Mouse (Mus musculus) spleen, postnatal 14 days (tissue): Measurements from ENCODE around the gene Foxp4.

Source experiments
- DNase-seq, 2 experiments: peaks; one replicate each; pipeline ENCODE4 v3.0.0; 2021 to 2022; ENCODE audit warnings: low spot score in 2 of 2

Foxp4 gene

DNA sequence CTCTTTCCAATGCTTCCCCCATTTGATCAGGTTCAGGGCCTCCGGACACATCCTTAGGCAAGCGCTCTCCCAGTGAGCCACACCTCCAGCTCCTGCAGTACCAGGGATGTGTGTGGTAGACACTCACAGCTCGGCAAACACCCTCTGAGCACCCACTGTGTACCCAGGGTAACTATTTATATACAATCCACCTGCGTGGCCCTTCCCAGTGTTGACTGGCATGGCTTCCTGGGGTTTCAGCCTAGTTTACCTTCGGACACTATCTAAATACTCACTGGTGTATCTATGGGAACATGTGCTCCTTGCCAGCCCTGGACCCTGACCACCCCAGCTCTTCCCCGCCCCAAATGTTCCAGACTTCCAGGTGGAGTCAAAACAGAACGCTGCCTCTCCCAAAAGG lies 34.7 kb downstream of the Foxp4 start:
- no peak for DNase-seq

DNA sequence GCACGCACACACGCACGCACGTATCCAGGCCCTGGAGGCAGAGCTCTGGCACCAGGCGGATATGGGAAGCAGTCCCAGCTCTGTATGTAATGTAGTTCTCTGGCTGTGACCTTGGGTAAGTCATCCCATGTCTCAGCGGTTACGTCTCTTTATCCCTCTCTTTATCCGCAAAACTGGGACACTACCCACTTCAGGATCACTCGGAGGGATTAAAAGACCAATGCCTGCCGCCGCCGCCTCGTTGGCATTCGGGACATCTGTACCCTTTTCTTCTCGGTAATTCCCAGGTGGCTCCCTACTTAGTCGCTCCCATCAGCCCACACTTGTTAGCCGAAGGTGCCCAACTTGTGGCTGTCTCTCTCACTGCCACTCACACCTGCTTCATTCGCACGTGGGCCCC lies 35.2 kb downstream of the Foxp4 start:
- DNase-seq: no peak

DNA sequence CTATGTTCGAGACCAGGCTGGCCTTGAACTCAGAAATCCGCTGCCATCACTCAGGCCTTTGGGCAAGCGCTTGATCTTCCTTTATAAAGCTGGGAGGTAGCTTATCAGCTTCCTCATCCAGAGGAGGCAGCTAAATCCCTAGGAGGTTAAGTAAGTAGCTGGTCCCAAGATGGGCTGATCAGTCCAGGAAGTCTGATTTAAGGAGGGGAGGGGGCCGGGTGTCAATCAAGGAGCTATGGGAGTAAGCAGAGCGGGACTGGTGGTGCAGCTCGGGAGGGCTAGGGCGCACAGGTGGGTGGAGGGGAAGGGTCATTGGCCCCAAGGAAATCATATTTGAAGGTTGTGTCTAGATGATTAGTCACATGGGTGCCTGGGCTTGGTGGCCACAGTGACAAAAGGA lies 35.8 kb downstream of the Foxp4 start:
- no peak for DNase-seq

DNA sequence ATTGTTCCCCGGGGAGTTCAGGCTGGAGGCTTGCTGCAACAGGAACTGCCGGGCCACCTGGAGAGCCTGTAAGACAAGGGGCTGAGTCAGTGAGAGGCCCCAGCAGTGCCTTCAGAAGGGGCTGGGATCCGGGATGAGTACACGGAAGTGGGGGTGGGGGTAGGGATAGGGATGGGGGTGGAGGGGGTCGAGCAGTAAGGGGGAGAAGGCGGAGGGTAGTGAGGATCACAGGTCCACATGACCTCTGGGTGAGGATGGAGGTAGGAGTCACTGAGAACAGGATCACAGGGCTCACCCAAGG lies 36.3 kb downstream of the Foxp4 start:
- DNase-seq: peak in 1 of 2 experiments; percentile 22

DNA sequence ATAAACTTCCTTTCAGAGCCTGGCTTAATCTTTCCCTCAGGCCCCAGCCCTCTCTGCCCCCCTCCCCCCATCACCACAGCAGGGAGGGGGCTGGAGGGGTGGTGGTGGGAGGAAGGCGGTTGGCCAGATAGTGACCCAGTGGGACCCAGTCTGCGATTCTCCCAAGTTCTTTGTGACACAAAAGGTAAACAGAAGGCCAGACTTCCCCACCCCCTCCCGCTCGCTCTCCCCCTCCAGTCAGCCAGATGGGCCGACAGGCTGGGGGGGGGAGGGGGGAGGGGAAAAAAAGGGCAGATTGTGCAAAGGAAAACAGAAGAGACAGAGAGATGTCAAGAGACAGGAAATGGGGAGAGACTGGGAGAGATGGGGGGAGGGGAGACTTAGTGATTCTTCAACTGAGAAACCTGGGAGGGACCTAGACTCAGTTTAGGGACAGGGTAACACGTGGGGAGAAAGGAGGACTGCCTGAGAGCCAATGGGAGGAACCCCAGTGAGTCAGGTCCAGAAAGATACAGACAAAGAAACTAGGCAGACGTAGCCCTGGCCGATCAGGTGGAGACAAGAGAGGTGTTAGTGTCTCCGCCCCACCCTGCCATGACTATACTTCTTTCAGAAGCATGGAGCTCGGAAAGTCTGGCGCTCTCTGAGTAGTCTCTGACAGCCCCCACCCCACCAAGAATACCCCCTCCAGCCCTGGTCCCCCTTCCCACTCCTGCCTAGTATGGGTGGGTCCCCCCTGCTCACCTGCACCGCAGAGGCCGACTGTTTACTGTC lies 36.9 kb downstream of the Foxp4 start:
- DNase-seq: no peak

DNA sequence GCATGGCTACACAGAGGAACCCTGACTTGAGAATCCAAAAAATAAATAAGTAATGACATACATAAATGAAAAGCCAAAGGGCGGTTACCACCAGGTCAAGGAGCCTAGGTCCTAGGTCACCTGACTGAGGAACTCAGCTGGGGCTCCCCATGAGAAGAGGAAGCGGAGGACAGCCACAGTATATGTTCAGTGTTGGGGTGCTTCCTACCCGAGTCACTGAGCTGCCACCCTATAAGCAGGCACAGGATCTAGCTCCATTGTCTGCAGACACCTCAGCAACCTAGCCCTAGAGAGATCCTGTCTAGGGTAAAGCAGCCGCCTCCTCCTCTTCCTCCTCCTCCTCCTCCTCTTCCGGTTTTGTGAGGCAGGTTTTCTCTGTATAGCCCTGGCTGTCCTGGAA lies 41.3 kb downstream of the Foxp4 start:
- no peak for DNase-seq

DNA sequence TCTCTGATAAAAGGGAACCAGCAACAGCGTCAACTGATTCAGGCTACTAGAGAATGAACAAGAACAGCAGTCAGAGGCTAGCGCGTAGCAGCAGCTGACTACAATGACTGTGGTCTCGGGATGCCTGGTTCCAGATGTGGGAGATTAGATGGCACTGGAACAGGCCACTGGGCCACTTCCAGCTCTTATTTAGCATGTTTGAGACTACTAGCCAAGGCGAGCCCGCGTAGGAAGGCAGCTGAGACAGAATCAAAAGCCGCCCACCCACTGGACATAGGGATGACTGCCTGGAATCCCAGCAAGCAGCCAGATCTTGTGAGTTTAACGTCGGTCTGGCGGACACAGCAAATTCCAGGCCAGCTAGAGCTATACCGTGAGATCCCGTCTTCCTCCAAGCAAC lies 43.1 kb downstream of the Foxp4 start:
- DNase-seq: no peak

DNA sequence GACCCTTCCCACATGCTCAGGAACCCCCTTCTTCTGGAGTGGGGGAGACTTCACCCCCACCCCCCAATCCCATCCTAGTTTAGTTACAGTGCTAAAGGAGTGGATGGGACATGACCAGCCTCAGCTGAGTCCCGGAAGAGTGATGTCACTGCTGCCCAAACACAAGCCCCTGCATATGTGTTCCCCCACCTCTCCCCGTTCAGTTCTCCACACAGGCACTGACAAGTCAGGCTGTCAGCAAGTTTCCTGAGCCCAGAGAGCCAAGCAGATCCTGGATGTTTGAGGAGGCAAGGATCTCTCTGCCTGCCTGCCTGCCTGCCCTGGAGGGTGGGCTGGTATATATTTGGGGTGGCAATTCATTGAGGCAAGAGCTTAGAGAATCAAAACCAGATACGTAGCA lies 45.2 kb downstream of the Foxp4 start:
- DNase-seq: no peak

DNA sequence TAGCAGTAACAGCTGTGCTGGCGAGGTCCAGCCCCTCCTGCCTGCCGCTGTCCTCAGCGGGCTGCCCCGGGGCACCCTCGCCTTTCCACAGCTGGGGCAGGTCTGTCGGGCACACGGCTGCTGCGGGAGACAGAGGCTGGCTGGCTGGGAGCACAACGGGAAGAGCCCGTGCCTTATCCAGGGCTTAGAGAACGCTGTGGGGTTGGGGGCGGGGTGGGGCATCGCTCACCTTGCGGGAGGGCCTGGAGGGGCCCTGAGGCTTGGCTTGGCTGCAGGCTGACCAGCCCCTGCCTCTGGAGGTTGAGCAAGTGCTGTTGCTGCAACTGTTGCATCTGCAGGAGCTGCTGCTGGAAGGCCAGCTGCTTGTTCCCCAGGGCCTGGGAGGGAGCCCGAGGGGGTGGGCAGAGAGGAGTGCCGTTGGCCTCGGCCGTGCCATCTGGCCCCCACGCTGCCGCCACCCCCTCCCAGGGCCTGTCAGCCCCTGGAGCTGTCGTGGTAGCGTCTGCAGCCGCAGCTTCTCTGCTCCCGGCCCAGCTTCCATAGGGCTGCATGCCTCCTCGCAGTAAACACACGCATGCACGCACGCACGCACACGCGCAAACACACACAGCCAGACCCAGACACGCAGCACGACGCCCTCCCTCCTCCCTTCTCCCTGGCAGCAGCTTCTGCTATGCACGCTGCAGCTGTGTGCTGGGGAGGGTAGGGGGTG lies 45.9 kb downstream of the Foxp4 start:
- DNase-seq: no peak

DNA sequence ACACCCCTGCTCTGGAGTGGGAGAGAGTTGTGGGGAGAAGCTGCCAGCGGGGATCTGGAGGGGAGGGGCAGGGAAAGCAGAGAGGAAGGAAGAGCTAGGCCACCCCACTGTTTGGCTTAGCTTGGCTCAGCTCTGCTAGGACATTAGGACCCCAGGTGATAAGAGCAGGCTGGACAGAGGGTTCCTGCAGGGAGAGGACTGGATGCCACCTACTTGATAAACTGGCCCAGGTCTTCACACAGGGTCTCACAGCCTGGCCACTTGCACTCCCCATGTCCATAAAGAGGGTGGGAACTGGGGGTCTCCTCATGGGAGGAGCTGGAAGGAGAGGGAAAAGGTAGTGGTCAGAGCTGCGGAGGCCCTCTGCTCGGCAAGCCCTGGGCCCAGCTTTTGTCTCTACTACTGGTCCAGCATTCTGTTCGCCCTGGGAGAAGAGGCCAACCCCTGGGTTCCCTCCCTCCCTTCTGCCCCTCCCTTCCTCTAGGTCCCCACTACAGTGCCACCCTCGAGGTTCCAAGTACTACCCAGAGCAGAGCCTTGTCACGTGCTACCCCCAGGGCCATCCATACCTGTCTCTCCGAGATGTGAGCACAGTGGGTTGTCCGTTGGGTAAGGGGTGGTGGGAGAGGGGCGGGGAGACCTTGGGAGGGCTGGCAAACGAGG lies 46.6 kb downstream of the Foxp4 start:
- no peak for DNase-seq

DNA sequence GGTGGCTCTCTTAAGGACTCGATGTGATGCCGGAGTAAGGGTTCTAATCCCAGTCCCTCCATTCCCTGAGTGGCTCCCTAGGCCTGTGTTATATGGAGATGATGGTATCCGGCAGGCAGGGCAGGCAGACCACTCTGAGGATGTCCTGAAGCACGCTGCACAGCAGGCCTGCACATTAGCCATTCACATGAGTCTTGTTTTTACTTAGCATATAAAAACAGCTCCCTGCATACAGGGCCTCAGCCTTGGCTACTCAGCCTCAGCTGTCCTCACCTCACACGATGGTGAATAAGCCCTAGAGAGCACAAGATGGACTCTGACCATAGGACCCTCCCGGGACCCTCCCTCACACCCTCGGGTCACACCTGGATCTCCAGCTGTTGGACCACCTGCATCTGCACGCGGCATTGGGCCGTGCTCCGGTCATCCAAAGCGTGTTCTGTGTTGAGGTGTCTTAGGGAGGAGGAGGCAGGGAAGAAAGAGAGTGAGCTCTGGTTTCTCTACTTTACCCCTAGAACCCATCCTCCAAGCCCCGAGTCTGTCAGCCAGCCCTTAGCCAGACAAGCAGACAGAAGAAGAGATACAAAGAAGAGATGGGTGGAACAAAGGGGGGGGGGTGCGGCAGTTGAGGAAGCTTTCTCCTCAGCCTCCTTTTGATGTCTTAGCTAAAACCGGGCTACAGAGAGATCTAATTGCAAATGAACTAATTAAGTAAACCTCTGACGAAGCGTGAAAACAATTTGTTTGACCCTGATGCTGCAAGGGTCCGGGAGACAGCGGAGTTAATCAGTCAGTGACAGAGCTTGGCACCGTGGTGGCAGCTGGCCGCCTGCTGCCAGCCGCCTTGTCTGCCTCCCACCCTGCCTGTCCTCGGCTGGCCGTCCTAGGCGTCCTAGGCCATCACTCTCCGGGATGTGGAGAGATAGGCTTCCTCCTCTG lies 47.4 kb downstream of the Foxp4 start:
- no peak for DNase-seq

DNA sequence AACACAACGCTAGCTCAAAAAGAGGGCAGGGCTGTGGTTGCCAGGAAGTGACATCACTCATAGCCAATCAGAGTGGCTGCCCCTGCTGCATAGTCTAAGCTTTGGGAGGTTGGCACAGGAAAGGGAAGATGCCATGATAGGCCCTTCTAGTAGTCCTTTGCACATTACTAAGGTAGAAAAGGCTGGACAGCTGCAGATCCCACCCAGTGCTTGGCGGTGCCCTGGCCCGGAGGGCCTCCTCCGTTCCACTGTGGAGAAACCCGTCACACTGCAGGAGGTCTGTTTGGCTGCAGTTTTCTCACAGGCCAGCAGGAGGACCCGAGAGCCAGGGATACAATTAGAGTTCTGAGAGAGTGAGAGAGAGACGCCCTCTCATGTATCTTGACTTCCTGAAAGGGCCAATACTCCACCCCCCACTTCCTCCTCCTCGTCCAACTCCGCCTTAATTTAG lies 51.1 kb downstream of the Foxp4 start:
- DNase-seq: peak; percentile 66 to 79

DNA sequence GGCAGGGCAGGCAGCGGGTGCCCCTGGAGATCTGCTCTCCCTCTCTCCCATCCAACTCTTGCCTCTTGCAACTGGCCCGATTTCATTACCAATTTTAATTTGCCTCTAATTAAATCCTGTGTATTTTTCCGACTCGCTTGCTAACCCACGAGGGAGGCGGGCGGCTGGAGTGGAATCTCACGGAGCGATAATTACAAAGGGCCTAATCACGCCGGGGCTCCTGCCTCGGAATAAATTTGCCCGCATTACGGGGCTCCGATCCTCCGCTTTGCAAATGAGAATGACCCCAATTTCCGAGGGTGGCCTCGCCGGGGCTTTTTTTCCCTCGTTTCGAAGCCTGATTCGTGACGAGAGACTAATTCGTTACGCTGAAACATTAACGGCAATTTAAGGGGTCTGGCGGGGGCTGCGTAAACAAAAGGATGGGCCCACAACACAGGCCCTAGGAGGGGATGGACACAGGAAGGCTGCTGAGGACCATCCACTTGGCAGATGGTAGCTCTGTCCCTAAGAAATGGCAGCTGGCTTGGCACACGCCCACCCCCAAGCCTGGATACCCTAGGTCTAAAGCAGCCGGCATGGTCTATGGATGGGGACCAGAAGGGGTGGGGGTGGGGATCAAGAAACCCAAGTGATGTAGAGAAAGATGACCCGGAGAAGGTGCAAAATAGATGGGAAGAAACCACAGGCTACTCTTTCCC lies 52.0 kb downstream of the Foxp4 start:
- DNase-seq: no peak

DNA sequence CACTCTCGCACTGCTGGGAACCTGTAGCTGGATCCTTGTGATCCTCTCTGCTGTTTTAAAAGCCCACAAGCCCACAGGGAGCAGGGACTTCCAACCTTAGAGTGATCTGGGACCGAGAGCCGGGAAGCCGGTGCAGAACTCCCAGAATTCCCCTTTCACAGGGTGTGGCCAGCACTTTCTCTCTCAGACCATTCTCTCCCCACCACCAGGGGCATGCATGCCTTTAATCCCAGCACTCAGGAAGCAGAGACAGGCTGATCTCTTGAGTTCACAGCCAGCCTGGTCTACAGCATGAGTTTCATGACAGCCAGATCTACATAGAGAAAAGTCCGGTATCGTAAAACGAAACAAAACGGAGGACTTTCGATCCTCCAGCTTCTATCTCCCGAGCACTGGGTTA lies 54.6 kb downstream of the Foxp4 start:
- no peak for DNase-seq

DNA sequence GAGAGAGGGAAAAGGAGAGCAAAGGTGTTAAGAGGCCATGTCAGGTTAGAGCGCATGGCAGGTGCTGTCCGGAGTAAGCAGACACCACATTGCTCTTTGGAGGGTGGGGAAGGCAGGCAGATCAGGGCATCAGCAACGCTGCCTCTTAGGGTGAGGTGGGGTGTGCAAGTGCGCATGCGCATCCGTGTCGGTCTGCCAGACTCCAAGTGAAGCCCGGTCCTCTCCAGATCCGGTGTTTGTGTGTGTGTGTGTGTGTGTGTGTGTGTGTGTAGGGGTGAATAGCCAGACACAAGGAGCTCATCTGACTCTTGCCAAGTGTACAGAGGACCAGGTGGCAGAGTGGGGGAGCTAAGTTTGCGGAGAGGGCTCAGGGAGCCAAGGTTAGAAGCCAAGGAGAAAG lies 58.4 kb downstream of the Foxp4 start:
- DNase-seq: no peak

DNA sequence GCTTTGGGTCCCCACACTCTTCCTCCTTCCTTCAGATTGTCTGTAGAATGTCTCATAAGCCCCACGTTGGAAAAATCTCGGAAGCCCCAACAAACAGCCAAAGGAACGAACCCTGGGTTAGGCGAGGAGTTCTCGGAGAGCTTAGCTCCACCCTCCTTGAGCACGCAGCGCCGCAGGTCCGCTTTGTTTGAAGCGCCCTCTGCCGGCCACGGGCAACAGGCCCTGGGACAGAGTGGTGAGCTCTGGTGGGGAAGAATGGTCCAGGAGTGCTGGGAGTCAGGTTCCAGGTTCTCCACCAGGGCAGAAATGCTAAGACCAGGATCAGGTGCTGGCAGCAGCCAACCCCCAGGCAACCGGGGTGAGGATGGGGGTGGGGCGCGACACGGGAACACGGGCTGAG lies 59.9 kb downstream of the Foxp4 start:
- peak; percentile 62 to 79 for DNase-seq

DNA sequence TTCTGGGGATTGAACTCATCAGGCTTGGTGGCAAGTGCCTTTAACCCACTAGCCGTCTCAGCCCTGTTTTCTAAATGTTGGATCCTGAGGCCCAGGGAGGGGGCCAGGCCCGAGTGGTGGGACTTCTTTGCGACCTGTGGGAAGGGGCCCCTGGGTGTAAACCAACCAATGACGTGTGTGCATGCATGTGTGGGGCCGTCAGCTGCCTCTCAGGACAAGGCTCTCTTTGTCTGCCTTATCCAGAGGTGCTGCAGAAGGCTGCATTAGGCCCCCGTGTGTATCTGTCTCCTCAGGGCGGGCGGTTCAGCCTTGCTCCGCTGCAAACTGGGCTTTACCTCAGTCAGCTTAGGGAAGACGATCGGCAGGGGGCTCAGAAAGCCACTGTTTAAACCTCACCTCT lies 61.0 kb downstream of the Foxp4 start:
- DNase-seq: no peak

DNA sequence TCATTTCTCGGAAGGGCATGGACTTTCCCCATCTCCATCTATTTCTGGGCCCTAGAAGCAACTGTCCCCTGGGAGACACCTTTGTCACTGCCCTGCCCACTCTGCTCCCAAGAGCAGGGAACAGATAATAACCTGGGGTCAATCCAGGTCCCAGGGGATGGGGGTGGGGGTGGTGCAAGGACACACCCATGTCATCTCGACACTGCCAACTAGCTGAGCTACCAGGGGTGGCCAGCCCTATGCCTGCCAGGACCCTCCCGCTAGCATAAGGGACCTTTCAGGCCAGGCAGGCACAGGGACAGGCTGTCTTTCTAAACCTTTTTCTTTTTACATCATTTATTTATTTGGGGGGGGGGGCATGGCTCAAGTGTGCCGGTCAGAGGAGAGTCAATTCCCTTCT lies 61.4 kb downstream of the Foxp4 start:
- no peak for DNase-seq

DNA sequence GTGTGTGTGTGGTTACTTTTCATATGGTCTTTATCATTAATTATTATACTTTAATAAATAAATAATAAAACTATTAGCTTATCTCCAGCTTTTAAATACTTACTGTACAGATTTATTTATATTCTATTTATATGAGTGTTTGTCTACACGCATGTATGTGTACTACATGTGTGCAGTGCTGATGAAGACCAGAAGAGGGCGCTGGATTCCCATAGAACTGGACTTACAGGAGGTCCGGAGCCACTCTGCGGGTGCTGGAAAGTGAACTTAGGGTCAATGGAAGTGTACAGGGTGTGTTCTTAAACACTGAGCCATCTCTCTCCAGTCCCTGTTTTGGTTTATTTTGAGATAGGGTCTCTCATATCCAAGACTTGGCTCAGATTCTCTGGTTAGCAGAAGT lies 68.9 kb downstream of the Foxp4 start:
- DNase-seq: no peak

DNA sequence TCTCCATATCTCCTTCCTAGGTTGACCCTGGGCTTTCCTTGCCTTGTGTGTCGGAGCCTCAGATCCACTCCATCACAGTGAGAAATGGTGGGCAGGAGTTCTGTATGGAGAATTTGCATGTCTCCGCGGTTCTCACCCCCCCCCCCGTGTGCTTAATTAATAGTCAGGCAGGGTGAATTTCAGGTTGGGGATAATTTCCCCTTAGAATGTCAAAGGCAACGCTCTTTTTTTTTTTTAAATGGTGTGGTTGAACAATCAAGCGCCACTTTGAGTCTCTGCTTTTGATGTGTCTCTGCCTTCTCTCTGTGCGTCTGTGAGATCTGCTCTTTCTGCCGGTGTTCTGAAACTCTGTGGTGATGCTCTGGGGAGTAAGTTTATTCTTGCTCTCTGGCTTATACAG lies 69.5 kb downstream of the Foxp4 start:
- no peak for DNase-seq

DNA sequence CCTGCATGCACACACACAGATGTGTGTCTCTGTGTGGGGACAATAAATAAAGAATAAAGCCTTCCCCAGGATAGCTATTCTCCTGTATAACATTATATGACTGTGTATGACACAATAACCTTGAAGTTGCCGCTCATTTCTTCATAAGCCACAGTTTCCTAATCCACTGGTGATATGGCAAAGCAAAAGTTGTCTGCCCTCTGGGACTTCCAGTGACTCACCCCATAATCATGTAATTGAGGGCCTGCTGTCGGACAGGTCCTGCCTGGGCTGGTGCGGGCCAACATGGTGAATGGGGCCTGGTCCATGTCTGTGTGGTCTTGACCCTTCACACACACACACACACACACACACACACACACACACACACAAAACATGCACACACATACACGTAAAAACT lies 70.7 kb downstream of the Foxp4 start:
- DNase-seq: no peak
